Mouse (Mus musculus) embryonic facial prominence, embryonic 11.5 days (tissue): ENCODE data around the gene Lefty2. TPM values are rescaled to one million over a fixed set of nuclear protein-coding genes. Genes with fewer than 3 reads are reported as not detected.

ENCODE experiments used
- ATAC-seq: fragments of 200-750 bp; cut with Nextera tagmentation; replicated peaks from 2 replicates; pipeline ENCODE4 v1.8.0; 2017; ENCODE audit warnings: low read depth; ENCODE audit not compliant: insufficient number of reproducible peaks, low FRiP score, low TSS enrichment
- DNase-seq: peaks from one replicate; pipeline ENCODE4 v3.0.0-alpha.2; 2015; ENCODE audit warnings: low spot score
- H3K27ac ChIP-seq: fragments of 300-500 bp; sonication (generic); replicated peaks from 2 replicates; pipeline ENCODE4 v1.5.1; 2014; ENCODE audit warnings: mild to moderate bottlenecking, low read depth, low read length, control low read depth
- H3K27me3 ChIP-seq: fragments of 300-500 bp; sonication (generic); 2 replicates; pipeline ENCODE4 v1.6.1; 2014; ENCODE audit warnings: mild to moderate bottlenecking, low read length, moderate library complexity, mixed read lengths; ENCODE audit not compliant: control insufficient read depth, insufficient read depth
- H3K36me3 ChIP-seq: fragments of 300-500 bp; sonication (generic); replicated peaks from 2 replicates; pipeline ENCODE4 v1.6.1; 2014; ENCODE audit warnings: low read depth, mild to moderate bottlenecking, low read length, moderate library complexity, mixed read lengths; ENCODE audit not compliant: control insufficient read depth, insufficient read depth
- H3K4me1 ChIP-seq: fragments of 300-500 bp; sonication (generic); 2 replicates; pipeline ENCODE4 v1.6.1; 2014; ENCODE audit warnings: low read length, mixed read lengths; ENCODE audit not compliant: control insufficient read depth, insufficient read depth
- H3K4me2 ChIP-seq: fragments of 300-500 bp; sonication (generic); 2 replicates; pipeline ENCODE4 v1.6.1; 2014; ENCODE audit warnings: low read depth, mild to moderate bottlenecking, control low read depth, low read length, moderate library complexity
- H3K4me3 ChIP-seq: fragments of 300-500 bp; sonication (generic); 2 replicates; pipeline ENCODE4 v1.5.1; 2014; ENCODE audit warnings: low read depth, low read length, control low read depth
- H3K9ac ChIP-seq: fragments of 300-500 bp; sonication (generic); replicated peaks from 2 replicates; pipeline ENCODE4 v1.6.1; 2014; ENCODE audit warnings: mild to moderate bottlenecking, control low read depth, low read length
- H3K9me3 ChIP-seq: fragments of 300-500 bp; sonication (generic); replicated peaks from 2 replicates; pipeline ENCODE4 v1.6.1; 2016; ENCODE audit warnings: mild to moderate bottlenecking, low read length, inconsistent platforms, mixed read lengths; ENCODE audit not compliant: control insufficient read depth
- WGBS: fragments of 180-500 bp; shearing (Covaris S2); extraction: QIAGEN DNeasy Blood & Tissue Kit; methylation state at CpG from one replicate; pipeline ENCODE4 v1.1.7; 2014; 5-methylcytosine and 5-hydroxymethylcytosine counted together
- polyA plus RNA-seq: library from polyadenylated mRNA; unstranded; fragments of >200 nt; fragmentation: Nextera tagmentation; extraction: Ambion mirVana; gene quantifications from 2 replicates; pipeline ENCODE4 v1.2.1, GENCODE M21; 2014

The Lefty2 gene
- polyA plus RNA-seq, 1 experiment from 2014 or later: not detected

GRCm38 (mm10) chr1:180903666-180904038 lies 10.7 kb downstream of the Lefty2 start:
- H3K4me3 ChIP-seq: peak overlapping the region; percentile 90
- peaks cover 6% of the 10 kb centered on the region for H3K36me3 ChIP-seq
- no peak for DNase-seq
- peak overlapping the region; percentile 36 for H3K4me2 ChIP-seq
- H3K9me3 ChIP-seq: no peaks in the 10 kb centered on the region
- peak overlapping the region; percentile 52; the same call in 1 of the 2 replicates for H3K27ac ChIP-seq
- peaks cover 4% of the 10 kb centered on the region; the same call in 1 of the 2 replicates for H3K4me1 ChIP-seq
- 40% methylated on average over 10 of the region's 10 CpGs for WGBS
- H3K27me3 ChIP-seq: no peaks in the 10 kb centered on the region
- ATAC-seq: no peak
- H3K9ac ChIP-seq: peak overlapping the region; percentile 57

GRCm38 (mm10) chr1:180904039-180904814 lies 11.3 kb downstream of the Lefty2 start, which contains the start of gene Pycr2:
Gene Pycr2 (plus strand): TSS chr1:180904293.
- under 1% methylated on average over 52 of the region's 52 CpGs for WGBS
- H3K4me1 ChIP-seq: peaks cover 4% of the 10 kb centered on the region; the same call in 1 of the 2 replicates

GRCm38 (mm10) chr1:180904815-180905080 lies 11.8 kb downstream of the Lefty2 start:
- H3K4me3 ChIP-seq: peak overlapping the region; percentile 90
- H3K9me3 ChIP-seq: no peaks in the 10 kb centered on the region
- H3K27ac ChIP-seq: no peak overlapping the region
- peaks cover 4% of the 10 kb centered on the region; the same call in 1 of the 2 replicates for H3K4me1 ChIP-seq
- no peak for DNase-seq
- H3K36me3 ChIP-seq: peaks cover 6% of the 10 kb centered on the region
- no peaks in the 10 kb centered on the region for H3K27me3 ChIP-seq
- H3K4me2 ChIP-seq: peak overlapping the region; percentile 51
- ATAC-seq: 0 out of 2 replicates have a peak, but pooled peaks have one; percentile 8
- 2% methylated on average over 5 of the region's 5 CpGs for WGBS
- peak overlapping the region; percentile 93 for H3K9ac ChIP-seq

More at GRCm38 (mm10) chr1:180904039-180904814, 11.3 kb downstream of the Lefty2 start, which contains the start of gene Pycr2:
- H3K27me3 ChIP-seq: no peaks in the 10 kb centered on the region
- peak within 1 kb of the TSS; percentile 52; the same call in 1 of the 2 replicates for H3K27ac ChIP-seq
- ATAC-seq (peak; percentile 95), DNase-seq (peak; percentile 97)
- H3K9ac ChIP-seq: peak within 1 kb of the TSS; percentile 93
- H3K9me3 ChIP-seq: no peaks in the 10 kb centered on the region
- peak within 1 kb of the TSS; percentile 90 for H3K4me3 ChIP-seq
- H3K4me2 ChIP-seq: peak within 1 kb of the TSS; percentile 51
- peaks cover 6% of the 10 kb centered on the region for H3K36me3 ChIP-seq

- Histone ChIP-seq H3K27me3 (no peaks in the 10 kb centered on the region), H3K4me2 (peak overlapping the region; percentile 51), H3K4me3 (peak overlapping the region; percentile 90), H3K4me1 (peaks cover 4% of the 10 kb centered on the region; the same call in 1 of the 2 replicates), H3K36me3 (peaks cover 6% of the 10 kb centered on the region), H3K9me3 (no peaks in the 10 kb centered on the region), H3K27ac (no peak overlapping the region), H3K9ac (peak overlapping the region; percentile 93)
- 67% methylated on average over 6 of the region's 6 CpGs for WGBS
- no peak for DNase-seq
- no peak for ATAC-seq
Measured at GRCm38 (mm10) chr1:180905307-180905706, 12.4 kb downstream of the Lefty2 start.

GRCm38 (mm10) chr1:180905876-180906275 lies 13.0 kb downstream of the Lefty2 start:
- Histone ChIP-seq H3K36me3 (peaks cover 6% of the 10 kb centered on the region), H3K4me3 (peak overlapping the region; percentile 90; the same call in 1 of the 2 replicates), H3K9me3 (no peaks in the 10 kb centered on the region), H3K4me1 (peaks cover 4% of the 10 kb centered on the region; the same call in 1 of the 2 replicates), H3K4me2 (no peak overlapping the region), H3K27ac (no peak overlapping the region), H3K9ac (no peak overlapping the region), H3K27me3 (no peaks in the 10 kb centered on the region)
- ATAC-seq (no peak), DNase-seq (no peak)
- WGBS: 92% methylated on average over 17 of the region's 17 CpGs

- Histone ChIP-seq H3K27me3 (no peaks in the 10 kb centered on the region), H3K9me3 (no peaks in the 10 kb centered on the region), H3K4me3 (no peak overlapping the region), H3K4me1 (peaks cover 4% of the 10 kb centered on the region; the same call in 1 of the 2 replicates), H3K4me2 (no peak overlapping the region), H3K9ac (no peak overlapping the region), H3K27ac (no peak overlapping the region), H3K36me3 (peaks cover 6% of the 10 kb centered on the region)
- DNase-seq: no peak
- ATAC-seq: no peak
- 94% methylated on average over 24 of the region's 24 CpGs for WGBS
Measured at GRCm38 (mm10) chr1:180906461-180907147, 13.7 kb downstream of the Lefty2 start.

- peak; percentile 24 for DNase-seq
- Histone ChIP-seq H3K4me3 (no peak overlapping the region), H3K27ac (no peak overlapping the region)
Measured at GRCm38 (mm10) chr1:180911138-180911537, 18.2 kb downstream of the Lefty2 start.

More at GRCm38 (mm10) chr1:180911138-180911537, 18.2 kb downstream of the Lefty2 start:
- no peaks in the 10 kb centered on the region for H3K9me3 ChIP-seq
- H3K4me1 ChIP-seq: no peaks in the 10 kb centered on the region
- no peak overlapping the region for H3K9ac ChIP-seq
- WGBS: 42% methylated on average over 8 of the region's 8 CpGs
- no peak for ATAC-seq
- H3K4me2 ChIP-seq: no peak overlapping the region
- peaks cover 6% of the 10 kb centered on the region for H3K36me3 ChIP-seq
- H3K27me3 ChIP-seq: no peaks in the 10 kb centered on the region
